Mouse (Mus musculus): ENCODE measurements around the gene Naa80. TPM values are rescaled to one million over a fixed set of nuclear protein-coding genes. Genes with fewer than 3 reads are reported as not detected.

Naa80 gene
- polyA plus RNA-seq, 1 experiment, result 21.1 TPM

GRCm38 (mm10) chr9:107625351-107626128, 46.9 kb downstream of the Naa80 start:
- Histone ChIP-seq H3K4me3 (ENCODE audit: insufficient read depth, low read length) (no peak overlapping the region; the same call in 1 of the 2 replicates), H3K27ac (ENCODE audit: insufficient read depth, low read depth, low read length) (peak overlapping the region; percentile 50), H3K4me1 (ENCODE audit: control insufficient read depth, insufficient read depth, low read length) (peaks cover 58% of the 10 kb centered on the region)
- TF ChIP-seq CTCF (IDR thresholded peaks at IDR 0.05; ENCODE audit: low read depth, low read length) (no peak), POLR2A (IDR thresholded peaks at IDR 0.05; ENCODE audit: borderline replicate concordance, low read depth, low read length) (no peak)

GRCm38 (mm10) chr9:107626158-107626843, 47.6 kb downstream of the Naa80 start:
- H3K4me3 ChIP-seq (ENCODE audit: insufficient read depth, low read length), result no peak overlapping the region

GRCm38 (mm10) chr9:107626844-107627277, 48.2 kb downstream of the Naa80 start:
- TF ChIP-seq CTCF (IDR thresholded peaks at IDR 0.05; ENCODE audit: low read depth, low read length) (peak; percentile 53), POLR2A (IDR thresholded peaks at IDR 0.05; ENCODE audit: borderline replicate concordance, low read depth, low read length) (no peak)
- peaks cover 71% of the 10 kb centered on the region for H3K4me1 ChIP-seq (ENCODE audit: control insufficient read depth, insufficient read depth, low read length)
- peak overlapping the region; percentile 13; the same call in 1 of the 2 replicates for H3K27ac ChIP-seq (ENCODE audit: insufficient read depth, low read depth, low read length)
- no peak overlapping the region for H3K4me3 ChIP-seq (ENCODE audit: insufficient read depth, low read length)

More at GRCm38 (mm10) chr9:107626158-107626843, 47.6 kb downstream of the Naa80 start:
- TF ChIP-seq POLR2A (IDR thresholded peaks at IDR 0.05; ENCODE audit: borderline replicate concordance, low read depth, low read length) (no peak), CTCF (IDR thresholded peaks at IDR 0.05; ENCODE audit: low read depth, low read length) (no peak)
- no peak overlapping the region for H3K27ac ChIP-seq (ENCODE audit: insufficient read depth, low read depth, low read length)
- peaks cover 65% of the 10 kb centered on the region for H3K4me1 ChIP-seq (ENCODE audit: control insufficient read depth, insufficient read depth, low read length)

- Histone ChIP-seq H3K4me1 (ENCODE audit: control insufficient read depth, insufficient read depth, low read length) (peaks cover 78% of the 10 kb centered on the region), H3K27ac (ENCODE audit: insufficient read depth, low read depth, low read length) (no peak overlapping the region), H3K4me3 (ENCODE audit: insufficient read depth, low read length) (no peak overlapping the region)
- TF ChIP-seq POLR2A (IDR thresholded peaks at IDR 0.05; ENCODE audit: borderline replicate concordance, low read depth, low read length), result no peak
- no peak for TF ChIP-seq CTCF (IDR thresholded peaks at IDR 0.05; ENCODE audit: low read depth, low read length)
Observed at GRCm38 (mm10) chr9:107627387-107628255, 48.9 kb downstream of the Naa80 start.

- no peak for TF ChIP-seq POLR2A (IDR thresholded peaks at IDR 0.05; ENCODE audit: borderline replicate concordance, low read depth, low read length)
- peak overlapping the region; percentile 91 for H3K27ac ChIP-seq (ENCODE audit: insufficient read depth, low read depth, low read length)
- peaks cover 73% of the 10 kb centered on the region for H3K4me1 ChIP-seq (ENCODE audit: control insufficient read depth, insufficient read depth, low read length)
- H3K4me3 ChIP-seq (ENCODE audit: insufficient read depth, low read length), result peak overlapping the region; percentile 55
Observed at GRCm38 (mm10) chr9:107628721-107629410, 50.2 kb downstream of the Naa80 start.

GRCm38 (mm10) chr9:107629411-107629730, 50.7 kb downstream of the Naa80 start:
- H3K4me3 ChIP-seq (ENCODE audit: insufficient read depth, low read length), result peak overlapping the region; percentile 55
- TF ChIP-seq POLR2A (IDR thresholded peaks at IDR 0.05; ENCODE audit: borderline replicate concordance, low read depth, low read length) (no peak), CTCF (IDR thresholded peaks at IDR 0.05; ENCODE audit: low read depth, low read length) (no peak)
- H3K4me1 ChIP-seq (ENCODE audit: control insufficient read depth, insufficient read depth, low read length), result peaks cover 68% of the 10 kb centered on the region
- H3K27ac ChIP-seq (ENCODE audit: insufficient read depth, low read depth, low read length), result peak overlapping the region; percentile 91

DNA sequence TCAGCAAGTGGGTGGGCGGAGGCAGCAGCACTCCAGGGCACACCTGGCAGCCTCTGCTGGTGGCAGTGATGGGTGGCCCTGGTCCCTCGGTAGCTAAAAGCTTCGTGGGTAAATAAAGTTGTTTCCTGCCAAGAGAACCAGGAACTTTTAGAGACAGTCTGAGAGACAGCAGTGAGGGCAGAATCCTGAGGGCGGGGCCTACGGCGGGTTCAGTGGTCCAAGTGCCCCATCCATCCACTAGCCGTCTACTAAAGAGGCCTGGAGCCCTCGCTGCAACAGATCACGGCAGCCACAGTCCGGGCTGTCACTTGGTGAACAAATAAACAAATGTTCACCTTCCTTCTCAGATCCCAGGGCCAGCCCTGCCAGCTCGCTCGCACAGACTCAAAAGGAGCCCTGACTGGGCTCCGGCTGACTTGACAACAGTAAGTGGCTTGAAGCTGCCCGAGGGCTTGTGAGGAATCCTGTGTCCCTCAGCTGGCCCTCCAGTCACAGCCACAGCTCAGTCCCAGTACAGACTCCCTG, 51.3 kb downstream of the Naa80 start:
- peak overlapping the region; percentile 55 for H3K4me3 ChIP-seq (ENCODE audit: insufficient read depth, low read length)

DNA sequence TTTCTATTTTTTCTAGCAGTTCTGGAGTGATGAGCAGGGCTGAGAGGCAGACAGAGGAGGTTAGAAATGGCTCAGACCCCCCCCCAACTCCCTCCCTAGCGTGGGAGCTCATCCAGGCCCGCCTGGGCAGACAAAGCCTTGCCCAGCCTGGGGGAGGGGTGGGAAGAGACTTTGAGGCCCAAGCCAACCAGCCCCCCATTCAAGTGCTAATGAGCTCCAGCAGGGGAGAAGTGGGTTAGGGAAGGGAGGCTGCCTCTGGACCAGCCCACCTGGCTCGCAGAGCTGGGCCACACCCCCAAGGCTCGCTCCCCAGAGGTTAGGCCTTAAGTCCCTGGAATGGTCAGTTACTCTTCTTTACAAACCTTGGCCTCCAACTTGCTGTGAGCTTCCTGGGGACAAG, 51.9 kb downstream of the Naa80 start:
- TF ChIP-seq CTCF (IDR thresholded peaks at IDR 0.05; ENCODE audit: low read depth, low read length) (no peak), POLR2A (IDR thresholded peaks at IDR 0.05; ENCODE audit: borderline replicate concordance, low read depth, low read length) (no peak)
- H3K27ac ChIP-seq (ENCODE audit: insufficient read depth, low read depth, low read length), result no peak overlapping the region
- peaks cover 58% of the 10 kb centered on the region for H3K4me1 ChIP-seq (ENCODE audit: control insufficient read depth, insufficient read depth, low read length)
- H3K4me3 ChIP-seq (ENCODE audit: insufficient read depth, low read length), result no peak overlapping the region

More for the DNA sequence above, 51.3 kb downstream of the Naa80 start:
- TF ChIP-seq CTCF (IDR thresholded peaks at IDR 0.05; ENCODE audit: low read depth, low read length), result no peak
- TF ChIP-seq POLR2A (IDR thresholded peaks at IDR 0.05; ENCODE audit: borderline replicate concordance, low read depth, low read length), result no peak
- Histone ChIP-seq H3K4me1 (ENCODE audit: control insufficient read depth, insufficient read depth, low read length) (peaks cover 64% of the 10 kb centered on the region), H3K27ac (ENCODE audit: insufficient read depth, low read depth, low read length) (peak overlapping the region; percentile 91)

Data from bone marrow macrophage, adult 2 months (primary cell).